Mouse (Mus musculus) neural tube, embryonic 10.5 days (tissue): ENCODE results near the gene Ralgapa1.
A peak's percentile ranks its signal among the peaks of the same experiment; 100 is the strongest.
"Not testable (repeated sequence)": the region's sequence is repeated elsewhere in the genome, so short reads cannot be mapped to it uniquely, and the experiment has no call there.

Experiments used
- DNase-seq: peaks from one replicate; pipeline ENCODE4 v3.0.0-alpha.2; 2017; ENCODE audit warnings: low spot score; ENCODE audit errors: extremely low spot score

Gene Ralgapa1

GRCm38 (mm10) chr12:55599639-55600502 lies 221.1 kb downstream of the Ralgapa1 start:
- peak; percentile 86 for DNase-seq

- peak; percentile 61 for DNase-seq
These were observed 221.9 kb downstream of the Ralgapa1 start, which contains the start of gene Insm2 for GRCm38 (mm10) chr12:55598887-55599561. TSS of gene Insm2 (plus strand) at chr12:55599427.

- no peak for DNase-seq
These were observed 222.5 kb downstream of the Ralgapa1 start for GRCm38 (mm10) chr12:55598537-55598886.

GRCm38 (mm10) chr12:55586936-55587335 lies 234.0 kb downstream of the Ralgapa1 start:
- DNase-seq, result not testable (repeated sequence)

GRCm38 (mm10) chr12:55573794-55574193 lies 247.2 kb downstream of the Ralgapa1 start:
- DNase-seq, result peak; percentile 23

GRCm38 (mm10) chr12:55573089-55573488 lies 247.9 kb downstream of the Ralgapa1 start:
- DNase-seq, result no peak

- DNase-seq, result no peak
These were observed 249.3 kb downstream of the Ralgapa1 start for GRCm38 (mm10) chr12:55571661-55572060.

- no peak for DNase-seq
These were observed 249.8 kb downstream of the Ralgapa1 start for GRCm38 (mm10) chr12:55571181-55571580.

GRCm38 (mm10) chr12:55570646-55571045 lies 250.3 kb downstream of the Ralgapa1 start:
- DNase-seq, result no peak

- DNase-seq, result no peak
These were observed 251.3 kb downstream of the Ralgapa1 start for GRCm38 (mm10) chr12:55569676-55570075.

- no peak for DNase-seq
These were observed 252.5 kb downstream of the Ralgapa1 start for GRCm38 (mm10) chr12:55568466-55568865.

GRCm38 (mm10) chr12:55566837-55567236 lies 254.1 kb downstream of the Ralgapa1 start:
- no peak for DNase-seq

GRCm38 (mm10) chr12:55565867-55566266 lies 255.1 kb downstream of the Ralgapa1 start:
- no peak for DNase-seq

- no peak for DNase-seq
These were observed 255.8 kb downstream of the Ralgapa1 start, which contains the start of gene Aldoart2 for GRCm38 (mm10) chr12:55565206-55565605. TSS of gene Aldoart2 (plus strand) at chr12:55565239.

GRCm38 (mm10) chr12:55564187-55564963 lies 256.6 kb downstream of the Ralgapa1 start:
- no peak for DNase-seq

- DNase-seq, result no peak
These were observed 257.2 kb downstream of the Ralgapa1 start for GRCm38 (mm10) chr12:55563742-55564141.

- peak; percentile 29 for DNase-seq
These were observed 260.8 kb downstream of the Ralgapa1 start for GRCm38 (mm10) chr12:55560025-55560690.

- no peak for DNase-seq
These were observed 261.6 kb downstream of the Ralgapa1 start for GRCm38 (mm10) chr12:55559184-55559855.

- no peak for DNase-seq
These were observed 263.1 kb downstream of the Ralgapa1 start for GRCm38 (mm10) chr12:55557866-55558265.

- not testable (repeated sequence) for DNase-seq
These were observed 266.1 kb downstream of the Ralgapa1 start for GRCm38 (mm10) chr12:55554901-55555300.
